Mouse (Mus musculus) MEL (cell line): ENCODE results near the gene Nckipsd. TPM values are rescaled to one million over a fixed set of nuclear protein-coding genes. Genes with fewer than 3 reads are reported as not detected.

Experiments
- DNase-seq: peaks from one replicate; pipeline ENCODE4 v3.0.0; 2011; ENCODE audit warnings: low read depth, low spot score
- H3K27ac ChIP-seq: 2 replicates; pipeline ENCODE4 v1.5.1; 2012; ENCODE audit warnings: low read depth, mild to moderate bottlenecking, control low read depth, low read length, moderate library complexity; ENCODE audit not compliant: control insufficient read depth
- H3K27me3 ChIP-seq, 2 experiments: fragments of 150-350 bp in 1 of 2; sonication (generic) in 1 of 2; 2 replicates each; pipeline ENCODE4 v1.6.1; 2012; ENCODE audit warnings: low read length in 2 of 2, mild to moderate bottlenecking in 2 of 2, improper control_type of control experiment in 1 of 2, moderate library complexity in 1 of 2; ENCODE audit not compliant: insufficient read depth in 2 of 2, control insufficient read depth in 1 of 2
- H3K36me3 ChIP-seq, 2 experiments: 2 replicates each; pipeline ENCODE4 v1.6.1; 2012 to 2014; ENCODE audit warnings: low read length in 2 of 2, improper control_type of control experiment in 1 of 2, inconsistent platforms in 1 of 2, mild to moderate bottlenecking in 1 of 2; ENCODE audit not compliant: insufficient read depth in 2 of 2, control insufficient read depth in 1 of 2
- H3K4me1 ChIP-seq, 2 experiments: fragments of 150-350 bp in 1 of 2; sonication (generic) in 1 of 2; 2 replicates each; pipeline ENCODE4 v1.6.1; 2012; ENCODE audit warnings: low read length in 2 of 2, improper control_type of control experiment in 1 of 2, mild to moderate bottlenecking in 1 of 2; ENCODE audit not compliant: insufficient read depth in 2 of 2, control insufficient read depth in 1 of 2
- H3K4me3 ChIP-seq, 2 experiments: fragments of 150-350 bp in 1 of 2; sonication (generic) in 1 of 2; 2 replicates each; pipeline ENCODE4 v1.5.1; 2012; ENCODE audit warnings: low read depth in 2 of 2, low read length in 2 of 2, mild to moderate bottlenecking in 2 of 2, moderate library complexity in 2 of 2, control low read depth in 1 of 2, improper control_type of control experiment in 1 of 2; ENCODE audit not compliant: control insufficient read depth in 1 of 2, insufficient read depth in 1 of 2
- H3K79me2 ChIP-seq: 2 replicates; pipeline ENCODE4 v1.6.1; 2012; ENCODE audit warnings: mild to moderate bottlenecking, low read length, moderate library complexity; ENCODE audit not compliant: control insufficient read depth, poor library complexity, insufficient read depth
- H3K9ac ChIP-seq: 2 replicates; pipeline ENCODE4 v1.6.1; 2012; ENCODE audit warnings: low read depth, mild to moderate bottlenecking, control low read depth, low read length, moderate library complexity; ENCODE audit not compliant: control insufficient read depth, poor library complexity, severe bottlenecking
- H3K9me3 ChIP-seq: fragments of 150-350 bp; sonication (generic); replicated peaks from 2 replicates; pipeline ENCODE4 v1.6.1; 2012; ENCODE audit warnings: mild to moderate bottlenecking, low read length, improper control_type of control experiment, moderate library complexity; ENCODE audit not compliant: insufficient read depth
- E2F4 ChIP-seq: IDR thresholded peaks from 2 replicates; pipeline ENCODE4 v1.6.1; 2011; ENCODE audit warnings: low read depth, low read length, improper control_type of control experiment, borderline replicate concordance
- ETS1 ChIP-seq: IDR thresholded peaks from 2 replicates; pipeline ENCODE4 v1.6.1; 2012; ENCODE audit warnings: low read depth, mild to moderate bottlenecking, inconsistent platforms, low read length, improper control_type of control experiment, moderate library complexity
- GATA1 ChIP-seq: IDR thresholded peaks from 2 replicates; pipeline ENCODE4 v1.6.1; 2011; ENCODE audit warnings: low read depth, low read length, improper control_type of control experiment
- KAT2A ChIP-seq: conservative IDR thresholded peaks from 2 replicates; pipeline ENCODE4 v1.6.1; 2012; ENCODE audit warnings: low read depth, low read length, improper control_type of control experiment, inconsistent platforms
- MAZ ChIP-seq: IDR thresholded peaks from 2 replicates; pipeline ENCODE4 v1.6.1; 2012; ENCODE audit warnings: low read depth, mild to moderate bottlenecking, inconsistent platforms, low read length, improper control_type of control experiment
- MEF2A ChIP-seq: IDR thresholded peaks from 2 replicates; pipeline ENCODE4 v1.6.1; 2014; ENCODE audit warnings: low read depth, mild to moderate bottlenecking, inconsistent platforms, low read length, improper control_type of control experiment; ENCODE audit not compliant: poor library complexity, insufficient replicate concordance, severe bottlenecking; ENCODE audit errors: extremely low read depth
- MYB ChIP-seq: IDR thresholded peaks from 2 replicates; pipeline ENCODE4 v1.6.1; 2011; ENCODE audit warnings: mild to moderate bottlenecking, low read depth, low read length, improper control_type of control experiment
- NRF1 ChIP-seq: IDR thresholded peaks from 2 replicates; pipeline ENCODE4 v1.6.1; 2014; ENCODE audit warnings: low read depth, mild to moderate bottlenecking, inconsistent platforms, low read length, improper control_type of control experiment, moderate library complexity; ENCODE audit not compliant: poor library complexity, insufficient read depth, severe bottlenecking
- POLR2A ChIP-seq, 2 experiments: IDR thresholded peaks; 2 replicates each; pipeline ENCODE4 v1.6.1; 2011 to 2012; ENCODE audit warnings: low read length in 2 of 2, mild to moderate bottlenecking in 2 of 2, control low read depth in 1 of 2, improper control_type of control experiment in 1 of 2, low read depth in 1 of 2, moderate library complexity in 1 of 2; ENCODE audit not compliant: control insufficient read depth in 1 of 2, insufficient read depth in 1 of 2, poor library complexity in 1 of 2
- POLR2AphosphoS2 ChIP-seq: IDR thresholded peaks from 2 replicates; pipeline ENCODE4 v1.6.1; 2011; ENCODE audit warnings: low read length, improper control_type of control experiment
- RAD21 ChIP-seq: IDR thresholded peaks from 2 replicates; pipeline ENCODE4 v1.6.1; 2011; ENCODE audit warnings: mild to moderate bottlenecking, low read depth, low read length, improper control_type of control experiment
- TAL1 ChIP-seq: IDR thresholded peaks from 2 replicates; pipeline ENCODE4 v1.6.1; 2012; ENCODE audit warnings: mild to moderate bottlenecking, inconsistent platforms, low read length, moderate library complexity, mixed read lengths
- TBP ChIP-seq: IDR thresholded peaks from 2 replicates; pipeline ENCODE4 v1.8.0; 2011; ENCODE audit warnings: low read depth, low read length, improper control_type of control experiment
- UBTF ChIP-seq: IDR thresholded peaks from 2 replicates; pipeline ENCODE4 v1.6.1; 2012; ENCODE audit warnings: low read depth, mild to moderate bottlenecking, inconsistent platforms, low read length, improper control_type of control experiment, moderate library complexity, borderline replicate concordance; ENCODE audit not compliant: insufficient read depth
- USF1 ChIP-seq: IDR thresholded peaks from 2 replicates; pipeline ENCODE4 v1.6.1; 2014; ENCODE audit warnings: low read depth, mild to moderate bottlenecking, inconsistent platforms, low read length, improper control_type of control experiment, moderate library complexity
- ZC3H11A ChIP-seq: IDR thresholded peaks from 2 replicates; pipeline ENCODE4 v1.6.1; 2012; ENCODE audit warnings: low read depth, mild to moderate bottlenecking, inconsistent platforms, low read length, improper control_type of control experiment
- polyA plus RNA-seq, 2 experiments: library from polyadenylated mRNA; stranded (reverse) in 1 of 2; unstranded in 1 of 2; fragments of >175 nt in 1 of 2; fragments of >200 nt in 1 of 2; gene quantifications; 2 replicates each; pipeline versions ENCODE4 v1.2.1 to v1.2.4; 2012; ENCODE audit warnings: low replicate concordance in 2 of 2, low read depth in 1 of 2; ENCODE audit not compliant: insufficient read length in 2 of 2, insufficient read depth in 1 of 2, missing spikeins in 1 of 2
- total RNA-seq: library from RNA; depleted of rRNA; stranded (reverse); fragments of 300-350 nt; gene quantifications from 2 replicates; pipeline ENCODE4 v1.2.3, GENCODE M21; 2012

Gene Nckipsd
- total and polyA plus RNA-seq, 3 experiments = 6.6 to 10.3 TPM; not detected in 1

DNA sequence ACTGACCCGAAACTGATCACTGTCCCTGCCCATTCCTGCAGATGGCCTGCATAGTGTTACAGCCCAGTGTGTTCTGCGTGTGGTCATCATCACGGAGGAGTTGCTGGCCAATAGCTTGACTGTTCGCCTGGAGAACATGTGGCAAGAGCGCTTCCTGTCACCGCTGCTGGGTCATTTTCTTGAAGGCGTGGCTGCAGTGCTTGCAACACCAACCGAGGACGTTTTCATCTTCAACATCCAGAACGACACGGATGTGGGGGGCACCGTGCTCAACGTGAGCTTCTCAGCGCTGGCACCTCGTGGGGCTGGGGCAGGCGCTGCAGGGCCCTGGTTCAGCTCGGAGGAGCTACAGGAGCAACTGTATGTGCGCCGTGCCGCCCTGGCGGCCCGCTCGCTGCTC, 23.5 kb downstream of the Nckipsd start:
- H3K4me3 ChIP-seq = no peak overlapping the region
- DNase-seq = no peak
- H3K27ac ChIP-seq = no peak overlapping the region
- H3K9ac ChIP-seq = no peak overlapping the region
- H3K27me3 ChIP-seq = no peaks in the 10 kb centered on the region
- no peaks in the 10 kb centered on the region for H3K36me3 ChIP-seq
- TF ChIP-seq MEF2A (no peak), KAT2A (no peak), TBP (no peak), ZC3H11A (no peak), MYB (no peak), POLR2AphosphoS2 (no peak), MAZ (no peak), USF1 (no peak)
- TF ChIP-seq, all 39 proteins: peak for 0
- H3K9me3 ChIP-seq = no peaks in the 10 kb centered on the region
- no peaks in the 10 kb centered on the region for H3K79me2 ChIP-seq
- no peaks in the 10 kb centered on the region for H3K4me1 ChIP-seq

DNA sequence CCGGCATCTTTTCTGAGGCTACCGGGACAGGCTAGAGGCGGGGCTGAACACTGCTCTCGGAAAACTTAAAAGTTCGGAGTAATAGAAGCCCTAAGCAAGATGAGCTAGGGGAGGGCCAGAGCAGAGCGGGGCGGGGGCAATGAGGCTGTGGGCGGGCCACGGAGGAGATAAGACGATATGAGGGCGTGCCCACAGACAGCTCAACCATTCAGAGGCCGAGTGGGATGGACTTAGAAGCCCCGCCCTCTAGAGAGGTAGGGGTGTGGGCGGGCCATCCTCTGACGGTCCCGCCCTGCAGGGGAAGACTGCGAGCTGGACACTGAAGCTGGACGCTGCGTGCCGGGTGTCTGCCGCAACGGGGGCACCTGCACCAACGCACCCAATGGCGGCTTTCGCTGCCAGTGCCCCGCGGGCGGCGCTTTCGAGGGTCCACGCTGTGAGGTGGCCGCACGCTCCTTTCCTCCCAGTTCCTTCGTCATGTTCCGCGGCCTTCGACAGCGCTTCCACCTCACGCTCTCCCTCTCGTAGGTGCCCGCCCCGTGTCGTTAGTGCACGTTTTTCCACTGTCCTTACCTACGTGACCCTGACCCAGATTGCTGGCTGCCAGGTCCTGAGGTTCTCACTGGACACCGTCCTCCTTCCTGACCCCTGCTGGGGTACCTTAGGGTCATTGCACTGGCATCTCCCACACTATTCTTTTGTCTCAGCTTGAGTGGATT, 24.4 kb downstream of the Nckipsd start:
- H3K36me3 ChIP-seq = no peaks in the 10 kb centered on the region
- H3K9ac ChIP-seq = no peak overlapping the region
- TF ChIP-seq RAD21 (no peak), UBTF (no peak), MAZ (no peak), MEF2A (no peak), NRF1 (no peak), E2F4 (no peak)
- DNase-seq = no peak
- no peaks in the 10 kb centered on the region for H3K4me1 ChIP-seq
- H3K27me3 ChIP-seq = no peaks in the 10 kb centered on the region
- no peaks in the 10 kb centered on the region for H3K9me3 ChIP-seq
- no peak overlapping the region for H3K27ac ChIP-seq
- no peaks in the 10 kb centered on the region for H3K79me2 ChIP-seq
- no peak overlapping the region for H3K4me3 ChIP-seq

DNA sequence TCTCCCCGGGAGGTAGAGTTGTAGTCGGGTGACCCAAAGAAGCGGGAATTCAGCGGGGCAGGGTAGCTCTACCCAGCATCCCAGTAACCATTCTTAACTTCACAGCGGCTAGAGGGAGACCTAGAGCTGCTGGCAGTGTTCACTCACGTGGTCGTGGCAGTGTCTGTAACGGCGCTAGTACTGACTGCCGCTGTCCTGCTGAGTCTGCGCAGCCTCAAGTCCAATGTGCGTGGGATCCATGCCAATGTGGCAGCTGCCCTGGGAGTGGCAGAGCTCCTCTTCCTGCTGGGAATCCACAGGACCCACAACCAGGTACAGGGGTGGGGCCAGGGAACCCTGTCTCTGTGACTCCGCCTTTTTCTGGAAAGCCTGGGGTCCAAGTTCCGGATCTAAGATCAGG, 34.8 kb downstream of the Nckipsd start:
- Histone ChIP-seq H3K36me3 (no peaks in the 10 kb centered on the region), H3K27me3 (no peaks in the 10 kb centered on the region), H3K4me3 (no peak overlapping the region), H3K9me3 (no peaks in the 10 kb centered on the region), H3K27ac (no peak overlapping the region), H3K79me2 (no peaks in the 10 kb centered on the region), H3K4me1 (no peaks in the 10 kb centered on the region), H3K9ac (no peak overlapping the region)
- TF ChIP-seq POLR2A (IDR thresholded peaks at IDR 0.05; ENCODE audit: control insufficient read depth in 1 of 2, insufficient read depth in 1 of 2, low read depth in 1 of 2, low read length in 2 of 2, poor library complexity in 1 of 2) (no peak), ETS1 (no peak), GATA1 (no peak), USF1 (no peak), TAL1 (no peak)
- no peak for DNase-seq
